Mouse (Mus musculus): Measurements from ENCODE around the gene Thoc3. TPM values are rescaled to one million over a fixed set of nuclear protein-coding genes. Genes with fewer than 3 reads are reported as not detected.

The Thoc3 gene
- total RNA-seq (2023), result 28.2 TPM

DNA sequence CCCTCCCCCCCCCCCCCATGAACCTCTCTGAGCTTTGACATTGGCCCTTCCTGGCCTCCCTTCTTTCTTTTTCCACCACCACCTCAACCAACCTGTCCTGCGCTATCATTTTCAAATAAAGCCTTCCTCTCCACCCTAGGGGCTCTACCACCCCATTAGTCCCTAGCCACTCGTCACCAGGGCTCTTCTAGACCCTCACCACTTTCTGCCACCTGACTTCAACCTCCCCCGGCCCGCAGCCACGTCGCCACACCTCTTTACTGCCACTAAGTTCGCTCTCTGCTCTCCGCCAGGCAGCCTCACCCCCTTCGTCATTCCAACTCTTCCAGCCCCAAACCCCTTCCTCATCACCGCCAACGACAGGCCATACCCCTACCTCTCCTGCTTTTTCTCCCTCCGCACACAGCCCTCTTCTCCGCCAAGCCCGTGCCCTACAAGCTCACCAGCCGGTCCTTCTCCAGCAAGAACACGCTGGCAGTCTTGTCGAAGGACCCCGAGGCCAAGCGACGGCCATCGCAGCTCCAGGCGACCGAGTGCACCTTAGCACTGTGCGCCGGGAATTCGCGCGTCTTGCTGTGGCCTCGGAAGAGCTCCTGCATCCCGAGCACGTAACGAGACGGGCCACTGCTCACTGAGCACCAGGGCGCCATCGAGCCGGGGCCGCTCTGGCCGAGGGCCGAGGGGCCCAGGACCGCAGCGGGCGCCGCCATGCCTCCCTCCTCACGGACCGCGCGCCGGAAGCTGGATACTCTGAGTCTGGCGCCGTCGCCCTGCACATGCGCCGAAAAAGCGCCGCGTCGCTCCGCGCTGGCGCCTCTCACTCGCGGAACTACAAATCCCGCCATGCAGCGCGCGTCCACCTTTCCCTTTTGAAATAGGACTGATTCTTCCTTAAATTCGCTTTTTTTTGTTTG, at the start of gene Thoc3:
Gene Thoc3 (minus strand): TSS at position 752 of the 914 bp plus-strand sequence.

DNA sequence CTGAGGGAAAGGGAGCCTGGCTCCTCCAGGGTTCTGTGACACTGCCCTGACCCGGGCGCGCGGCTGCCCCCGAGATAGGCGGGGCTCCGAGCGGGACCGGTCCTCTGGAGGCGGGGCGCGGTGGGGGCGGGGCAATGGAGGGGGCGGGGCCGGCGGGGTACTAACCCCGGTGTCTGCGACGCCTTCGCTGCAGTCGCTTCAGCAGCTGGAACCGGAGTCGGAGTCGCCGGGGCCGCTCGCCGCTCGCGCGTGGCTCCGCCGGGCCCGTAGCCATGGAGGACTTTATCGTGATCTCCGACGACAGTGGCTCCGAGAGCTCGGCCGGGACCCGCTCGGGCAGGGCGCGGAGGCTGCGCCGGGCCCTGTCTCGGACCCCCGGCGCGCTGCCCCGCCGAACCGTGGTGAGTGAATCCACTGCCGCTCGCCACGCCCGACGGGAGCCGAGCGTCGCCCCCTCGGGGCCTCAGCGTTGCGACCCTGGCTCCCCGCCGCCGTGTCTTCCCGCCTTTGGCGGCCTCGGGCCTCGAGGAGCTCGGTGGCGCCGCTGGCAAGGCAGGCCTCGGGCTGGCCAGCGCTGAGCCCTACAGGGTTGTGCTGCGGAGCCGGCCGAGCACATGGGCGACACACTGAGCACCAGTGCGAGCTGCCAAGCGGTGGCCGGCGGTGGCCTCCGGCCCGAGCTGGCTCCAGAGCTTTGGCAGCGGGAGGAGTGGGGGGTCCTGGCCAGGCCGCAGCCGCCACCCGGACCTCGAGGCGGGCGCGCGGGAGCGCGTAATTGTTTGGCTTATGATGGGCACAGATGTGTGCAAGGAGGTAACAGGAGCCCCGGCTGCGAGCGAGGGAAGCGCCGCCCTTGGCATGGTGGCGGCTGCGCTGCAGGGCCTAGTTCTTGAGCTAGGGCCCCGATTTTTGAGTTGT, 35.2 kb upstream of the Thoc3 start, which contains the start of gene Simc1:
Gene Simc1 (plus strand): TSS at position 176 of the 918 bp plus-strand sequence.

Other genes starting within 250 kb of the Thoc3 start
- gene Cplx2, start 97.5 kb downstream of the Thoc3 start, total RNA-seq (2023), result 0.64 TPM
- 45.0 TPM for gene Simc1, start 34.9 kb upstream of the Thoc3 start, total RNA-seq (2023)
- 31.2 TPM for gene 4833439L19Rik, start 96.6 kb upstream of the Thoc3 start, total RNA-seq (2023)
- 3.0 TPM for gene Arl10, start 106.2 kb upstream of the Thoc3 start, total RNA-seq (2023)
- 11.6 TPM for gene Nop16, start 121.2 kb upstream of the Thoc3 start, total RNA-seq (2023)
- gene Higd2a, start 121.4 kb upstream of the Thoc3 start, total RNA-seq (2023), result 78.3 TPM
- gene Cltb, start 142.5 kb upstream of the Thoc3 start, total RNA-seq (2023), result 40.4 TPM
- gene Faf2, start 152.9 kb upstream of the Thoc3 start, total RNA-seq (2023), result 54.7 TPM
- 228 TPM for gene Rnf44, start 225.1 kb upstream of the Thoc3 start, total RNA-seq (2023)
- gene Cdhr2, start 232.6 kb upstream of the Thoc3 start, total RNA-seq (2023), result not detected

Data from CD4-positive naive resting alpha-beta T cell, adult 76 days (primary cell).